28 mouse cellular contexts compared by ENCODE assay signal in the genomic region with DNA sequence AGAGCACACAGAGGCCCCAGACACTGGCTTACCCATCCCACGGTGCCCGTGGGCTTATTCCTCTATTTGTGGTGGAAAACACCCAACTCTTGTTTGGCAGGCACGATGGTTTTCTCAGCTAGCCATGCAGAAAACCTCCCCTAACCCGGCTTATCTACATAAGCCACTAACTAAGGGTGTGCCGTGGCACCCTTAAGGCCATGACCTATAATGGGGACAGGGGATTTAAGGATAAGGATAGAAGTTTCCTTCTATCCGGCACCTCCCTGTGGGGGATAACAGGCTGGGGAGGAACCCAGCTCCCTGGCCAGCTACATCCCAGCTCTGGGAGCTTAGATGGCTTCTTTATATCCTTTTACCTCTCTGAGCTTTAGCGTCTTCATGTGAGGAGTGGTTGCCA. TPM values are rescaled to one million over a fixed set of nuclear protein-coding genes. Genes with fewer than 3 reads are reported as not detected.
A peak's percentile ranks its signal among the peaks of the same experiment; 100 is the strongest.
DNase-seq lines count a peak whose midpoint lies in the region; ATAC-seq lines count a peak whose summit lies in the region.
"Had no signal": no experiment of that assay in that cellular context is flagged by ENCODE, and none has a peak within 500 bp of the region (broad histone marks: within the 10 kb centered on the region; RNA-seq: fewer than 3 reads in every experiment).

No protein-coding gene starts in this region.

- peak; percentile 65 for DNase-seq in retina, adult 2 months (ENCODE audit: low read depth, low spot score)
- DNase-seq in retina, embryonic 14.5 days (ENCODE audit: low spot score): no peak
- DNase-seq: adrenal gland, postnatal 10 days; adrenal gland, postnatal 36 days; cerebellum, adult 18-20 months; cerebellum, adult 9-10 months; cerebellum, postnatal 25 days; gastrocnemius, postnatal 25 days; heart, adult 18-20 months; heart, postnatal 10 days; heart, postnatal 36 days had no signal

- no peak overlapping the region for H3K4me2 ChIP-seq in limb, embryonic 13.5 days (replicated peaks)
- no peak overlapping the region for H3K4me2 ChIP-seq in midbrain, embryonic 16.5 days (ENCODE audit: low read length)
- no peak overlapping the region for H3K4me2 ChIP-seq in midbrain, embryonic 13.5 days (replicated peaks)
- H3K4me2 ChIP-seq: embryonic facial prominence, embryonic 12.5 days; embryonic facial prominence, embryonic 15.5 days; forebrain, embryonic 12.5 days; forebrain, embryonic 15.5 days; heart, embryonic 12.5 days; heart, embryonic 15.5 days; hindbrain, embryonic 13.5 days had no signal

- no peak for ATAC-seq in limb, embryonic 13.5 days (ENCODE audit: low FRiP score, low read depth)
- peak; percentile 46 for ATAC-seq in megakaryocyte-erythroid progenitor cell, adult 5-6 weeks (replicated peaks; ENCODE audit: low FRiP score, low TSS enrichment, poor library complexity, severe bottlenecking)
- ATAC-seq in midbrain, embryonic 16.5 days: no peak
- no peak for ATAC-seq in midbrain, embryonic 13.5 days
- no peak for ATAC-seq in monocyte, adult 5-6 weeks (replicated peaks; ENCODE audit: insufficient number of reproducible peaks, low FRiP score, low TSS enrichment, poor library complexity, severe bottlenecking)
- ATAC-seq: CD4-positive, CD25-positive, alpha-beta regulatory T cell, adult 4 months; forebrain, embryonic 15.5 days; hindbrain, embryonic 16.5 days; Patski had no signal

- peak overlapping the region; percentile 33; the same call in 1 of the 2 replicates for H3K27ac ChIP-seq in limb, embryonic 13.5 days
- H3K27ac ChIP-seq in midbrain, embryonic 16.5 days (ENCODE audit: low read length): no peak overlapping the region
- H3K27ac ChIP-seq in midbrain, embryonic 13.5 days: no peak overlapping the region
- H3K27ac ChIP-seq: embryonic facial prominence, embryonic 12.5 days; embryonic facial prominence, embryonic 15.5 days; forebrain, embryonic 12.5 days; forebrain, embryonic 15.5 days; heart, embryonic 15.5 days; hindbrain, embryonic 13.5 days had no signal

- H3K4me1 ChIP-seq in limb, embryonic 13.5 days: peaks cover 15% of the 10 kb centered on the region
- no peaks in the 10 kb centered on the region; the same call in 1 of the 2 replicates for H3K4me1 ChIP-seq in midbrain, embryonic 16.5 days (ENCODE audit: control insufficient read depth, insufficient read depth, low read length)
- peaks cover 14% of the 10 kb centered on the region; the same call in 1 of the 2 replicates for H3K4me1 ChIP-seq in midbrain, embryonic 13.5 days (replicated peaks)
- H3K4me1 ChIP-seq: forebrain, embryonic 12.5 days; forebrain, embryonic 15.5 days; heart, embryonic 12.5 days; heart, embryonic 15.5 days had no signal

- H3K36me3 ChIP-seq in limb, embryonic 13.5 days: no peaks in the 10 kb centered on the region; the same call in 1 of the 2 replicates
- no peaks in the 10 kb centered on the region for H3K36me3 ChIP-seq in midbrain, embryonic 16.5 days (ENCODE audit: control insufficient read depth, insufficient read depth, low read length)
- H3K36me3 ChIP-seq in midbrain, embryonic 13.5 days: no peaks in the 10 kb centered on the region
- H3K36me3 ChIP-seq: embryonic facial prominence, embryonic 12.5 days; embryonic facial prominence, embryonic 15.5 days; forebrain, embryonic 12.5 days; forebrain, embryonic 15.5 days; heart, embryonic 15.5 days; hindbrain, embryonic 10.5 days; hindbrain, embryonic 13.5 days had no signal

- no peaks in the 10 kb centered on the region for H3K27me3 ChIP-seq in limb, embryonic 13.5 days
- no peaks in the 10 kb centered on the region for H3K27me3 ChIP-seq in midbrain, embryonic 16.5 days (ENCODE audit: control insufficient read depth, insufficient read depth, low read depth, low read length)
- H3K27me3 ChIP-seq in midbrain, embryonic 13.5 days: no peaks in the 10 kb centered on the region
- H3K27me3 ChIP-seq: embryonic facial prominence, embryonic 12.5 days; embryonic facial prominence, embryonic 15.5 days; forebrain, embryonic 12.5 days; forebrain, embryonic 15.5 days; Patski had no signal

- H3K4me3 ChIP-seq in limb, embryonic 13.5 days: no peak overlapping the region
- no peak overlapping the region for H3K4me3 ChIP-seq in midbrain, embryonic 16.5 days (ENCODE audit: low read depth, low read length)
- no peak overlapping the region for H3K4me3 ChIP-seq in midbrain, embryonic 13.5 days (replicated peaks)
- H3K4me3 ChIP-seq: embryonic facial prominence, embryonic 12.5 days; embryonic facial prominence, embryonic 15.5 days; forebrain, embryonic 12.5 days; forebrain, embryonic 15.5 days; heart, embryonic 12.5 days; heart, embryonic 15.5 days; hindbrain, embryonic 10.5 days; hindbrain, embryonic 13.5 days had no signal

- no peaks in the 10 kb centered on the region for H3K9me3 ChIP-seq in limb, embryonic 13.5 days
- no peaks in the 10 kb centered on the region for H3K9me3 ChIP-seq in midbrain, embryonic 16.5 days (replicated peaks; ENCODE audit: control insufficient read depth, low read length, poor library complexity, severe bottlenecking)
- H3K9me3 ChIP-seq in midbrain, embryonic 13.5 days: no peaks in the 10 kb centered on the region
- H3K9me3 ChIP-seq: embryonic facial prominence, embryonic 12.5 days; embryonic facial prominence, embryonic 15.5 days; forebrain, embryonic 12.5 days; forebrain, embryonic 15.5 days; heart, embryonic 15.5 days; hindbrain, embryonic 10.5 days; hindbrain, embryonic 13.5 days had no signal

- H3K9ac ChIP-seq in limb, embryonic 13.5 days: no peak overlapping the region
- no peak overlapping the region for H3K9ac ChIP-seq in midbrain, embryonic 16.5 days (ENCODE audit: low read depth, low read length)
- no peak overlapping the region for H3K9ac ChIP-seq in midbrain, embryonic 13.5 days (replicated peaks)
- H3K9ac ChIP-seq: embryonic facial prominence, embryonic 12.5 days; embryonic facial prominence, embryonic 15.5 days; forebrain, embryonic 12.5 days; forebrain, embryonic 15.5 days; heart, embryonic 12.5 days; heart, embryonic 15.5 days; hindbrain, embryonic 13.5 days had no signal

- 75% methylated on average over 7 of the region's 7 CpGs for WGBS in limb, embryonic 13.5 days
- WGBS in midbrain, embryonic 16.5 days: 56% methylated on average over 7 of the region's 7 CpGs
- 68% methylated on average over 7 of the region's 7 CpGs for WGBS in midbrain, embryonic 13.5 days

RNA-seq across cellular contexts. Expression of gene Crispld2, which starts 28.1 kb away (rescaled TPM):
- polyA plus RNA-seq in limb, embryonic 13.5 days (2015; fragmentation: Nextera tagmentation; extraction: Ambion mirVana): 7.1 and 8.9 TPM in 2 replicates
- 0.47 TPM in 1 of 2 replicates, not detected in the other for total RNA-seq in megakaryocyte-erythroid progenitor cell, adult 5-6 weeks (2014; fragmentation: Nextera tagmentation)
- total RNA-seq in megakaryocyte-erythroid progenitor cell, adult 5-6 weeks (2017): not detected in 2 replicates
- 2.0 and 2.4 TPM in 2 replicates for polyA plus RNA-seq in midbrain, embryonic 16.5 days (2015; fragmentation: Nextera tagmentation; extraction: Ambion mirVana)
- polyA plus RNA-seq in midbrain, embryonic 13.5 days (2015; fragmentation: Nextera tagmentation; extraction: Ambion mirVana): 1.9 and 2.1 TPM in 2 replicates
- total RNA-seq in monocyte, adult 5-6 weeks (2017): 0.10 TPM in 1 of 3 replicates, not detected in the others
- total RNA-seq: common myeloid progenitor, adult 5-6 weeks had no signal
